Mouse (Mus musculus): ENCODE data around the gene Smim23.

GRCm38 (mm10) chr11:32835022-32835421 lies 10.6 kb upstream of the Smim23 start:
- TF ChIP-seq POLR2A (IDR thresholded peaks at IDR 0.05; ENCODE audit: extremely low read depth, insufficient read depth, low read length) (no peak), CTCF (IDR thresholded peaks at IDR 0.05; ENCODE audit: extremely low read depth, insufficient read depth, low read length) (no peak)
